Mouse (Mus musculus) small intestine, adult 2 months (tissue): ENCODE data around the gene Slc9a9. TPM values are rescaled to one million over a fixed set of nuclear protein-coding genes. Genes with fewer than 3 reads are reported as not detected.

Experiments used
- H3K27ac ChIP-seq: fragments of 200-500 bp; 2 replicates; pipeline ENCODE4 v1.5.1; 2012; ENCODE audit warnings: low read depth, low read length, control low read depth, inconsistent platforms; ENCODE audit not compliant: insufficient read depth
- H3K27me3 ChIP-seq: fragments of 200-500 bp; 2 replicates; pipeline ENCODE4 v1.6.1; 2012; ENCODE audit warnings: mild to moderate bottlenecking, moderate library complexity, low read length, inconsistent platforms; ENCODE audit not compliant: control insufficient read depth, insufficient read depth
- H3K36me3 ChIP-seq: fragments of 200-500 bp; 2 replicates; pipeline ENCODE4 v1.6.1; 2012; ENCODE audit warnings: mild to moderate bottlenecking, low read length, control low read depth, inconsistent platforms; ENCODE audit not compliant: control insufficient read depth, insufficient read depth
- H3K4me1 ChIP-seq: fragments of 200-500 bp; 2 replicates; pipeline ENCODE4 v1.6.1; 2012; ENCODE audit warnings: low read length, inconsistent platforms, mixed read lengths; ENCODE audit not compliant: control insufficient read depth, insufficient read depth, insufficient read length
- H3K4me3 ChIP-seq: fragments of 200-500 bp; 2 replicates; pipeline ENCODE4 v1.5.1; 2012; ENCODE audit warnings: low read depth, mild to moderate bottlenecking, control low read depth, inconsistent platforms, low read length, moderate library complexity
- CTCF ChIP-seq: fragments of 200-500 bp; IDR thresholded peaks from 2 replicates; pipeline ENCODE4 v1.5.1; 2012; ENCODE audit warnings: low read depth, mild to moderate bottlenecking, control low read depth, inconsistent platforms, low read length, moderate library complexity, mixed read lengths; ENCODE audit not compliant: insufficient replicate concordance, insufficient read length; ENCODE audit errors: extremely low read depth
- POLR2A ChIP-seq: fragments of 200-500 bp; IDR thresholded peaks from 2 replicates; pipeline ENCODE4 v1.6.1; 2012; ENCODE audit warnings: low read depth, mild to moderate bottlenecking, control low read depth, inconsistent platforms, low read length, moderate library complexity
- WGBS: fragments of 180-500 bp; shearing (Covaris S2); methylation state at CpG from one replicate; pipeline ENCODE4 v1.1.7; 2018; 5-methylcytosine and 5-hydroxymethylcytosine counted together
- polyA plus RNA-seq: library from polyadenylated mRNA; depleted of rRNA; stranded (reverse); fragments of >200 nt; gene quantifications from 2 replicates; pipeline ENCODE4 v1.2.3, GENCODE M21; 2012

The Slc9a9 gene
- polyA plus RNA-seq, 1 experiment: 1.3 TPM

DNA sequence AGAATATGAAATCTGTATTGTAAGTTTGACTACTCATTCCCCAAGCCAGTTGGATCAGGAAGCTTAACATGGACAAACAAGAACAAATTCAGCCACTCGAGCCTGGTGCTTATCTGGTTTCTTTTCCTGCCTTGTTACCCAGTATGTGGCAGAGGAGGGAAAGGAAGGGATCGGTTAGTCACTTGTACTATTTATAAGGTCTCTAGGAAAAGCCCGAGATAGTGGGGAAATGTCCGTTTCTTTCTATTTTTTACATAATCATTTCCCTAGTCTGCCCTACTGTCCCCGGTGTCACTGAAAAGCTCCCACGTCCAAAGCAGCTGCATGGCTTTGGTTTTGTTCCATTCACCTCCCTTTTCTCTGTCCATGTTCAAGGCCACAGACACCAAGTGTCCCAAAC is 24.1 kb upstream of the Slc9a9 start:
- Histone ChIP-seq H3K27ac (no peak overlapping the region), H3K4me3 (no peak overlapping the region)

DNA sequence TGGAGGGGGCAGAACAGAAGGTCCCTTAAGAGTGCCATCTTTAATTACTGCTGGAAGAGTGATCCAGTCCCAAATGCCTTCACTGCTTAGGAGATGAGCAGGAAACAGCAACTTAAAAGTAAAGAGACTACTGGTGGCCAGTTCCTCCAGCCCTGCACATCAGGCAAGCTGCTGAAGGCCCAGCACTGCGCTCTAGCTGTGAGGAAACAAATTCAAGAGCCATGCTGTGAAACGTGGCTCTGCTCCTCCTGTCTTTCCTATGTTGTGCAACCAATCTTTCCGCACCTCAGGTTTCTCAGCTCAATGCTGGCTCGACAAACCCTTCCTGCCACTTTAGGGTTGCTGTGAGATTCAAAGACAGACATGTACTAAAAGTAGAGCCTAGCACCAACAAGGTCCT is 22.3 kb upstream of the Slc9a9 start:
- WGBS: 66% methylated on average over 4 of the region's 4 CpGs

More for the DNA sequence above, 24.1 kb upstream of the Slc9a9 start:
- 66% methylated on average over 6 of the region's 6 CpGs for WGBS
- Histone ChIP-seq H3K36me3 (no peaks in the 10 kb centered on the region), H3K4me1 (no peaks in the 10 kb centered on the region), H3K27me3 (no peaks in the 10 kb centered on the region)
- TF ChIP-seq CTCF: no peak

GRCm38 (mm10) chr9:94649991-94650390 is 19.7 kb upstream of the Slc9a9 start:
- 91% methylated on average over 1 of the region's 1 CpGs for WGBS
- H3K36me3 ChIP-seq: no peaks in the 10 kb centered on the region
- no peaks in the 10 kb centered on the region for H3K27me3 ChIP-seq

More for the DNA sequence above, 22.3 kb upstream of the Slc9a9 start:
- TF ChIP-seq POLR2A (no peak), CTCF (no peak)
- Histone ChIP-seq H3K4me3 (no peak overlapping the region), H3K4me1 (no peaks in the 10 kb centered on the region), H3K27me3 (no peaks in the 10 kb centered on the region), H3K27ac (no peak overlapping the region), H3K36me3 (no peaks in the 10 kb centered on the region)

DNA sequence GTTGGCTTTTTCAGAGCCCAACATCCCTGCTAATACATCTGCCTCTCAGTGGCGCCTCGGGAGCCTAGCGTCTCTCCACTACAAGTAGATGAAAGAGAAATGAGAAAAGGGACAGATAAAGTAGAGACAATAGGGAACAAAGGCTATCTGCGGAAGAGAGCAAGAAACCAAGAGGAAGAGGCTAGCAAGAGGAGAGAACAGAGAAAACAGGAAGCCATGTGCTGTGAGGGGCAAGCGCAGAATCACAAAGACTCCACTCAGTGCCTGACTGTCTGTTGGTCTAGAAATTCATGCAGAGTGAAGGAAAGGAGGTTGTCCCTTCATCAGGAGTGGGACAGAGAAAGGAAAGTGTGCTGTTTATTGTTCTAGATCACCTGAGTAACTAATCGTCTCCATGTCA is 16.5 kb upstream of the Slc9a9 start:
- H3K4me1 ChIP-seq: no peaks in the 10 kb centered on the region
- H3K27me3 ChIP-seq: no peaks in the 10 kb centered on the region
- H3K27ac ChIP-seq: no peak overlapping the region
- no peaks in the 10 kb centered on the region for H3K36me3 ChIP-seq
- no peak overlapping the region for H3K4me3 ChIP-seq
- TF ChIP-seq CTCF: no peak
- TF ChIP-seq POLR2A: no peak
- 84% methylated on average over 6 of the region's 6 CpGs for WGBS

More at GRCm38 (mm10) chr9:94649991-94650390, 19.7 kb upstream of the Slc9a9 start:
- no peak overlapping the region for H3K27ac ChIP-seq
- H3K4me3 ChIP-seq: no peak overlapping the region
- no peaks in the 10 kb centered on the region for H3K4me1 ChIP-seq
- no peak for TF ChIP-seq POLR2A
- no peak for TF ChIP-seq CTCF

DNA sequence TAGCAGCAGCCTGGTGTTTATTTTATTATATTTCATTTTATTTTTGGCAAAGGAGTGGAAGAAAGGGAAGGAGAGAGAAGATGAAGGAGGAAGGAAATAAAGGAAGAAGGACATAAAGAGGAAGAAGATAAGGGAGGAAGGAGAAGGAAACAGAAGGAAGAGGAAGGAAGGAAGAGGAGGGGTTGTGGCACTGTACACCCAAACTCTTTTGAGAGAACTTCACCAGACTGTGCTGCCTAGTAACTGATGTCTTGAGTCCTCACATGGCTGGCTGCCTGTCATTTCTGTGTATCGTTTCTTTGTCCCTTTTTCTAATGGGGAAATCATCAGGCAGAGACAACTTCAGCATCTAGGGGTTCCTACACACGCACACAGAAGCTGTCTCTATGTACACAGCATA is 15.9 kb upstream of the Slc9a9 start:
- H3K27me3 ChIP-seq: no peaks in the 10 kb centered on the region

GRCm38 (mm10) chr9:94656265-94656664 is 13.4 kb upstream of the Slc9a9 start:
- TF ChIP-seq POLR2A: no peak
- TF ChIP-seq CTCF: no peak
- H3K27ac ChIP-seq: no peak overlapping the region
- no peaks in the 10 kb centered on the region for H3K4me1 ChIP-seq
- WGBS: 73% methylated on average over 4 of the region's 4 CpGs
- no peaks in the 10 kb centered on the region for H3K27me3 ChIP-seq
- H3K36me3 ChIP-seq: no peaks in the 10 kb centered on the region
- no peak overlapping the region for H3K4me3 ChIP-seq

More for the DNA sequence above, 15.9 kb upstream of the Slc9a9 start:
- WGBS: 61% methylated on average over 2 of the region's 2 CpGs
- TF ChIP-seq POLR2A (no peak), CTCF (no peak)
- no peak overlapping the region for H3K4me3 ChIP-seq
- H3K4me1 ChIP-seq: no peaks in the 10 kb centered on the region
- H3K27ac ChIP-seq: no peak overlapping the region
- H3K36me3 ChIP-seq: no peaks in the 10 kb centered on the region

- no peak overlapping the region for H3K27ac ChIP-seq
- no peaks in the 10 kb centered on the region for H3K36me3 ChIP-seq
- TF ChIP-seq CTCF (no peak), POLR2A (no peak)
- no peak overlapping the region for H3K4me3 ChIP-seq
- no peaks in the 10 kb centered on the region for H3K27me3 ChIP-seq
- WGBS: 18% methylated on average over 3 of the region's 3 CpGs
- H3K4me1 ChIP-seq: no peaks in the 10 kb centered on the region
Measured at GRCm38 (mm10) chr9:94659401-94660152, 10.1 kb upstream of the Slc9a9 start.
